Mouse (Mus musculus) testis, adult 2 months (tissue): ENCODE data around the gene Slc20a1. TPM values are rescaled to one million over a fixed set of nuclear protein-coding genes. Genes with fewer than 3 reads are reported as not detected.

ENCODE experiments used
- H3K27ac ChIP-seq: fragments of 200-500 bp; 2 replicates; pipeline ENCODE4 v1.5.1; 2012; ENCODE audit warnings: low read depth, low read length; ENCODE audit not compliant: control insufficient read depth, insufficient read depth
- H3K27me3 ChIP-seq: fragments of 200-500 bp; 2 replicates; pipeline ENCODE4 v1.6.1; 2012; ENCODE audit warnings: mild to moderate bottlenecking, low read length, moderate library complexity; ENCODE audit not compliant: control insufficient read depth, insufficient read depth
- H3K36me3 ChIP-seq: fragments of 200-500 bp; 2 replicates; pipeline ENCODE4 v1.6.1; 2012; ENCODE audit warnings: mild to moderate bottlenecking, low read length; ENCODE audit not compliant: control insufficient read depth, insufficient read depth
- H3K4me1 ChIP-seq: fragments of 200-500 bp; 2 replicates; pipeline ENCODE4 v1.6.1; 2012; ENCODE audit warnings: low read length; ENCODE audit not compliant: control insufficient read depth, insufficient read depth
- H3K4me3 ChIP-seq: fragments of 200-500 bp; 2 replicates; pipeline ENCODE4 v1.5.1; 2012; ENCODE audit warnings: low read depth, mild to moderate bottlenecking, low read length, moderate library complexity, mixed read lengths; ENCODE audit not compliant: control insufficient read depth
- CTCF ChIP-seq: fragments of 200-500 bp; IDR thresholded peaks from 2 replicates; pipeline ENCODE4 v1.5.1; 2012; ENCODE audit warnings: low read depth, mild to moderate bottlenecking, inconsistent platforms, low read length, moderate library complexity; ENCODE audit not compliant: control insufficient read depth, insufficient read depth, insufficient replicate concordance
- POLR2A ChIP-seq: fragments of 200-500 bp; IDR thresholded peaks from 2 replicates; pipeline ENCODE4 v1.6.1; 2012; ENCODE audit warnings: low read depth, mild to moderate bottlenecking, inconsistent platforms, low read length, moderate library complexity; ENCODE audit not compliant: control insufficient read depth
- polyA plus RNA-seq: library from polyadenylated mRNA; depleted of rRNA; stranded (reverse); fragments of >200 nt; gene quantifications from 2 replicates; pipeline ENCODE4 v1.2.3, GENCODE M21; 2012; rRNA removed

Gene Slc20a1
- 10.8 and 14.9 TPM in 2 replicates for polyA plus RNA-seq

GRCm38 (mm10) chr2:129198436-129199327 lies at the start of gene Slc20a1:
Slc20a1 (plus strand) TSS chr2:129198764.
- Histone ChIP-seq H3K4me3 (peak within 1 kb of the TSS; percentile 96), H3K27me3 (no peaks in the 10 kb centered on the region), H3K4me1 (peaks cover 4% of the 10 kb centered on the region), H3K36me3 (no peaks in the 10 kb centered on the region), H3K27ac (peak within 1 kb of the TSS; percentile 88)
- TF ChIP-seq POLR2A = peak; percentile 96
- no peak; the same call in 1 of the 2 replicates for TF ChIP-seq CTCF

GRCm38 (mm10) chr2:129148836-129149235 lies 49.7 kb upstream of the Slc20a1 start:
- H3K27me3 ChIP-seq = no peaks in the 10 kb centered on the region
- no peak overlapping the region for H3K27ac ChIP-seq
- H3K4me1 ChIP-seq = no peaks in the 10 kb centered on the region
- H3K4me3 ChIP-seq = no peak overlapping the region
- no peak for TF ChIP-seq CTCF
- no peaks in the 10 kb centered on the region for H3K36me3 ChIP-seq

- H3K27me3 ChIP-seq = no peaks in the 10 kb centered on the region
- H3K27ac ChIP-seq = no peak overlapping the region
- TF ChIP-seq CTCF (no peak), POLR2A (no peak)
- H3K4me3 ChIP-seq = no peak overlapping the region
- H3K4me1 ChIP-seq = no peaks in the 10 kb centered on the region
- H3K36me3 ChIP-seq = no peaks in the 10 kb centered on the region
Measured at GRCm38 (mm10) chr2:129150386-129150785, 48.2 kb upstream of the Slc20a1 start.

- H3K4me3 ChIP-seq = no peak overlapping the region
- TF ChIP-seq CTCF = no peak
- H3K36me3 ChIP-seq = no peaks in the 10 kb centered on the region
- no peak overlapping the region for H3K27ac ChIP-seq
- no peaks in the 10 kb centered on the region for H3K4me1 ChIP-seq
- H3K27me3 ChIP-seq = no peaks in the 10 kb centered on the region
Measured at GRCm38 (mm10) chr2:129151111-129151510, 47.5 kb upstream of the Slc20a1 start.

GRCm38 (mm10) chr2:129152751-129153150 lies 45.8 kb upstream of the Slc20a1 start:
- no peaks in the 10 kb centered on the region for H3K4me1 ChIP-seq
- no peak overlapping the region for H3K27ac ChIP-seq
- H3K27me3 ChIP-seq = no peaks in the 10 kb centered on the region
- no peak overlapping the region for H3K4me3 ChIP-seq
- TF ChIP-seq CTCF (no peak), POLR2A (no peak)
- H3K36me3 ChIP-seq = no peaks in the 10 kb centered on the region

GRCm38 (mm10) chr2:129164815-129165214 lies 33.7 kb upstream of the Slc20a1 start:
- TF ChIP-seq CTCF (no peak), POLR2A (no peak)
- Histone ChIP-seq H3K27me3 (no peaks in the 10 kb centered on the region), H3K27ac (no peak overlapping the region), H3K4me1 (no peaks in the 10 kb centered on the region), H3K4me3 (peak overlapping the region; percentile 25), H3K36me3 (no peaks in the 10 kb centered on the region)

- Histone ChIP-seq H3K27ac (no peak overlapping the region), H3K4me1 (no peaks in the 10 kb centered on the region), H3K36me3 (no peaks in the 10 kb centered on the region), H3K4me3 (no peak overlapping the region), H3K27me3 (no peaks in the 10 kb centered on the region)
- no peak for TF ChIP-seq POLR2A
- no peak for TF ChIP-seq CTCF
Measured at GRCm38 (mm10) chr2:129166466-129167463, 31.8 kb upstream of the Slc20a1 start.
